Mouse (Mus musculus) embryonic fibroblast, embryonic 13.5 days (primary cell): ENCODE measurements around the gene Apoh.

ENCODE experiments used
- CTCF ChIP-seq: IDR thresholded peaks from 2 replicates; pipeline ENCODE4 v1.5.1; 2011; ENCODE audit warnings: mild to moderate bottlenecking, control low read depth, low read length, moderate library complexity, borderline replicate concordance; ENCODE audit not compliant: insufficient read depth
- POLR2A ChIP-seq: IDR thresholded peaks from 2 replicates; pipeline ENCODE4 v1.6.1; 2011; ENCODE audit warnings: low read depth, mild to moderate bottlenecking, control low read depth, low read length, moderate library complexity

DNA sequence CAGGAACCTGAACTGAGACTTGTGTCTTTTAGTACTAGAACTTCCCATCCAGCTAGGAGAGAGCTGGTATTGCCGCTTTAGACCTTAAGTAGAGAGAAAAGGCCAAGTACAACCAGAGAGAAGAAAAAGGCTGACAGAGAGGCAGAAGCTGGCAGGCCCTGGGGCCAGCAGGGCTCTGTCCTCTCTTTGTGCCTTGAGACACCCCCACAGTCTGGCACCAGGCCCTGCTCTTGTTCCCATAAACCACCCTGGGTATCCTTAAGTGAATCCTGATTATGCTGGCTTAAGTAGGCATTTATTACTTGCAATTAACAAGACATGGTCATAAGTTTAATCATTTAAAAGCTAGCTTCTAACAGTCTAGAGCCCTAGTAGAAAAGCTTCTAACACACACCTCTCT is 42.7 kb upstream of the Apoh start:
- TF ChIP-seq POLR2A (no peak), CTCF (no peak)
